In the genomic region with DNA sequence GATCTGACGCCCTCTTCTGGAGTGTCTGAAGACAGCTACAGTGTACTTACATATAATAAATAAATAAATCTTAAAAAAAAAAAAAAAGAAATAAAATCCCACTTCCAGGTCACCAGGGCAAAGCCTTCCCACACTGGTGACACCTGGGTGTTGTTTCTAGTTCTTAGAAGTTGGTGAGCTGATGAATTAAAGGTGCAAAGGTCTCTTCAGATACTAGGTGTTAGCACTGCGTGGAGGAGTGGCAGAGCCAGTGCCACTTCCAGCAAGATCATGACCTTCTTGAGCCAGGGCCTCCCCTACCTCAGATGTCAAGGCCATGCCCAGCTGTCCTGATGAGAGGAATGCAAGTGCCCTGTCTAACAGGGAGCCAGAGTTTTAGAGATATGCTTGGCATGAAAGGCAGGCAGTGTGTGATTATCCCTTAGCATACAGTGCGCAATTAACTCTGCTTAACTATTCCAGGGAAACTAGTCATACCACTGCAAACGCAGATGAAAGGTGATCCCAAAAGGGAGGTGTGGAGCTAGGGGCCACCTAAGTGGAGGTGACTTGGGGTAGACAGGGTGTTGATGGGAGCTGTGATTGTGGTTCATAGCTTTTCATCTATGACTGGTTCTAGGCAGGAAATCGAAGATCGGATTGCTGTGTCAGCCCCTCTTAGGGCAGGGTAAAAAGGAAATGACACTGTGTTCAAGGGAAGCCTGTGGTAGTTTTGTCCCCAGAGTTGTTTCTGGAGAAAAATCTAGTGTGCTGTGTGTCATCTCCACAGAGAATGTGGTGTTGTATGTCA, we compare ENCODE assay signal across 14 mouse cellular contexts.
DNase-seq lines count a peak whose midpoint lies in the region; ATAC-seq and TF ChIP-seq lines count a peak whose summit lies in the region.
"Had no signal": no experiment of that assay in that cellular context is flagged by ENCODE, and none has a peak within 500 bp of the region (broad histone marks: within the 10 kb centered on the region; RNA-seq: fewer than 3 reads in every experiment).

No protein-coding gene starts in this region.

- no peak for TF ChIP-seq CTCF in stomach, postnatal 0 days (IDR thresholded peaks at IDR 0.05; ENCODE audit: low read depth)

- no peaks in the 10 kb centered on the region for H3K27me3 ChIP-seq in embryonic facial prominence, embryonic 15.5 days
- H3K27me3 ChIP-seq in stomach, postnatal 0 days (ENCODE audit: control insufficient read depth, insufficient read depth, low read length): no peaks in the 10 kb centered on the region
- H3K27me3 ChIP-seq: stomach, embryonic 15.5 days had no signal

- TF ChIP-seq EP300 in stomach, postnatal 0 days (optimal IDR thresholded peaks at IDR 0.05): no peak

- H3K27ac ChIP-seq in embryonic facial prominence, embryonic 15.5 days (replicated peaks): peak overlapping the region; percentile 44
- H3K27ac ChIP-seq in stomach, postnatal 0 days (replicated peaks): no peak overlapping the region
- H3K27ac ChIP-seq: hindbrain, postnatal 0 days; liver, embryonic 12.5 days; stomach, embryonic 15.5 days had no signal

- H3K4me1 ChIP-seq in embryonic facial prominence, embryonic 15.5 days: peaks cover 24% of the 10 kb centered on the region
- 0 out of 2 replicates have a peak, but pooled peaks cover 6% of the 10 kb centered on the region for H3K4me1 ChIP-seq in stomach, postnatal 0 days (replicated peaks; ENCODE audit: control insufficient read depth, insufficient read depth)

- no peak for ATAC-seq in embryonic facial prominence, embryonic 15.5 days (ENCODE audit: insufficient number of reproducible peaks, low FRiP score, low TSS enrichment, low read depth)
- peak; percentile 88 for ATAC-seq in inflammation-experienced regulatory T-cells, adult 6 months
- peak; percentile 86 for ATAC-seq in stomach, postnatal 0 days (ENCODE audit: low FRiP score, low TSS enrichment)
- ATAC-seq: hindbrain, postnatal 0 days; liver, embryonic 12.5 days had no signal

- peak; percentile 40 for DNase-seq in thymus, postnatal 14 days
- no peak for DNase-seq in thymus, postnatal 36 days
- DNase-seq in stomach, postnatal 0 days (ENCODE audit: low spot score): no peak
- DNase-seq in gastrocnemius, postnatal 4 days (ENCODE audit: low spot score in 2 of 2): no peak
- DNase-seq in adrenal gland, adult 18-20 months (ENCODE audit: low spot score in 2 of 2): no peak
- DNase-seq: cerebellum, adult 8-10 months; gastrocnemius, postnatal 10 days; lung, postnatal 36 days had no signal

- H3K9me3 ChIP-seq in embryonic facial prominence, embryonic 15.5 days (replicated peaks): no peaks in the 10 kb centered on the region
- H3K9me3 ChIP-seq in stomach, postnatal 0 days (ENCODE audit: control insufficient read depth, low read length): no peaks in the 10 kb centered on the region
- H3K9me3 ChIP-seq: liver, embryonic 12.5 days; stomach, embryonic 15.5 days had no signal

- H3K36me3 ChIP-seq in embryonic facial prominence, embryonic 15.5 days: no peaks in the 10 kb centered on the region
- no peaks in the 10 kb centered on the region for H3K36me3 ChIP-seq in stomach, postnatal 0 days (ENCODE audit: control insufficient read depth, insufficient read depth, low read length)
- H3K36me3 ChIP-seq: liver, embryonic 12.5 days; stomach, embryonic 15.5 days had no signal

- H3K4me3 ChIP-seq in embryonic facial prominence, embryonic 15.5 days (replicated peaks): no peak overlapping the region
- no peak overlapping the region for H3K4me3 ChIP-seq in stomach, postnatal 0 days (ENCODE audit: low read depth, low read length)
- H3K4me3 ChIP-seq: erythroblast, embryonic 14.5 days; liver, embryonic 12.5 days; stomach, embryonic 15.5 days had no signal

- H3K9ac ChIP-seq in embryonic facial prominence, embryonic 15.5 days: no peak overlapping the region
- no peak overlapping the region for H3K9ac ChIP-seq in stomach, postnatal 0 days (ENCODE audit: low read length)
- H3K9ac ChIP-seq: liver, embryonic 12.5 days; stomach, embryonic 15.5 days had no signal

- WGBS in embryonic facial prominence, embryonic 15.5 days: 46% methylated on average over 5 of the region's 6 CpGs
- WGBS in stomach, postnatal 0 days: 62% methylated on average over 5 of the region's 6 CpGs

- no peak overlapping the region for H3K4me2 ChIP-seq in embryonic facial prominence, embryonic 15.5 days (replicated peaks)
- no peak overlapping the region for H3K4me2 ChIP-seq in stomach, postnatal 0 days (replicated peaks; ENCODE audit: low read depth)
- H3K4me2 ChIP-seq: liver, embryonic 12.5 days; stomach, embryonic 15.5 days had no signal
